Mouse (Mus musculus) CD8-positive naive resting alpha-beta T cell, adult 57 days (primary cell): ENCODE measurements around the gene AW551984. TPM values are rescaled to one million over a fixed set of nuclear protein-coding genes. Genes with fewer than 3 reads are reported as not detected.

Source experiments
- total RNA-seq: library from RNA; stranded (reverse); gene quantifications from one replicate; pipeline ENCODE4 v1.2.4, GENCODE M21; 2023

The AW551984 gene
- total RNA-seq = not detected

DNA sequence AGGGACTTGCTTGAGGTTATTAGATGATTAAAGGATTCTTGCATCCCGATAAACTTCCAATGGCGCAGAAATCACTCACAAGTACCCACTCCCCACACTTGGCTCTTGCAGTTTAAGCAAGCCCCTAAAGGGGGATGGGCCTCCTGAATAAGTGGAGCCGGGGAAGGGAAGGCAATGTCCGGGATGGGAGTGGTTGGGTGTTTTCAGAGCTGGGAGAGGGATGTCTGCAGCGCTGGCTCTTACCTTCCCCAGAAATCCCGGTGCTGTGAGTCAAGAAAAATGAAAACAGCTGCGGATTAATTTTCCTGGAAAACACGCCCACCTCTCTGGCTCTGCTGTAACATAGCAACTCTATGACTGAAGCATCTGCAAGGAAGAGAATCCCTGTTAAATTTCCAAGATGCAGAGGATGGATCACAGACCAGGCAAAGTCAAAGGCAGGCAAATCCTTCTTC is at the start of gene AW551984:
AW551984 (minus strand) TSS at position 405 of the 455 bp plus-strand sequence.

DNA sequence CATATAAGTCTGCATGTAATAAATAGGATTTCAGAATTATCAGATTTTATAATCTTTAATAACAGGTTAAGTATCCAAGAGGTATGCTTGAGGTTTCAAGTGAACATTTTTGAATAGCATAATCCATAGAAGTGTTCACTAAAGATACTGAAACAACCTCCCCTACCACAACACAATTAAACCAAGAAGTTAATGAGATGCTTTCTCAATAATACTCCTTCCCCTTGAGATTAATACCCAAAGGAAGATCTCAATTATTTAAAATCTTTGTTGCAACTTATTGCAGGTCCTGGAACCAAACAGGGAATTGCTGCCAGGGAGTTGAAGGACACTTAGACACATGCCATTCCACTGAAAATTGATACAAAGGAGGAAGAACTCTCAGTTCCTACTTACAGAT is 40.6 kb upstream of the AW551984 start, which contains the start of gene Olfr961:
Olfr961 (plus strand) TSS at position 301 of the 400 bp plus-strand sequence.

DNA sequence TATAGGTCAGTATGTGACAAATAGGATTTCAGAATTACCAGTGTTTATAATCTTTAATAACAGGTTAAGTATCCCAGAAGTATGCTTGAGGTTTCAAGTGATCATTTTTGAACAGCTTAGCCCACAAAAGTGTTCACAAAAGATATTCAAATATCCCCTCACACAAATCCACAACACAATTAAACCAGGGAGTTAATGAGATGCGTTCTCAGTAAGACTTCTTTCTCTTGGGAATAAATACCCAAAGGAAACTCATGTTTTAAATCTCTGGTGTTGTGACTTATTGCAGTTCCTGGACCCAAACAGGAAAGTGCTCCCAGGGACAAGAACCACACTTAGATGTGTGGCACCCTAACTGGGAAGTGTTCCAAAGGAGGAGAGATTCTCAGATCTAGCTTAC is 16.9 kb upstream of the AW551984 start, which contains the start of gene Olfr960:
Olfr960 (plus strand) TSS at position 301 of the 400 bp plus-strand sequence.

DNA sequence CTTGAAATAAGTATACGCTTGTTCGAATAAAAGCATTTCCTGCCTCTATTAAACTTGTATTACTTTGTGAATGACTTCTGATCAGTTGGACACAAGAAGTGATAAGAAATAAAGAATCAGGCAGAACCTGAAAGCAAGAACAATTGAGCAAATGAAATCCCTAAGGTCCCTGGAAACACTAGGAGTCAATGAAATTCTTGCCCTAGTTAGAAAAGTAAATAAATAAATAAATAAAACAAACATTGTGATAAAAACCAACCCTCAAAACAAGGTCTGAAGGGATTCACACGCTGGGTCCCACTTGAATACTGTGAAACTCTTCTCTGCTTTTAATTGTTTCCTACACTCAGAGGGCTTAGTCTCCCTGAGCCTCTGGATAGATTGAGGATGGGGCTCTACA is 6.2 kb upstream of the AW551984 start, which contains the start of gene Olfr148:
Olfr148 (plus strand) TSS at position 301 of the 400 bp plus-strand sequence.

DNA sequence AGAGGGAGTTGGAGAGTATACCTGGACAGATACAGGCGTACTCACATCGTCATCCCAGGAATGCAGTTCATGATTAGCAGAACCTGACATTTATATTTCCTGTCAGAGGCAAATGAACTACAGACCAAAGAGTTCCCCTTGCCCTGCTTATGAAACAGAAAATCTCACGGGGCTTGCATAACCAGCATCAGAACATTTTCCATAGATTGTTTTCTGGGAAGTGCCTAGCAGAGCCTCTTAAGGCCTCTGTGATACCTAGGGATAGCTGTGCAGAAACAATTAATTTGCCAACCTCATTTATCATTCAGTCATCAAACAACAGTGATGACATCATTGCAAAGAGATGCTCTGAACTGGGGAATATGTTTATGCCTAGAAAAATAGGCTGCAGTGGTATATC is 28.7 kb downstream of the AW551984 start, which contains the start of gene Olfr959:
Olfr959 (minus strand) TSS at position 101 of the 400 bp plus-strand sequence.

DNA sequence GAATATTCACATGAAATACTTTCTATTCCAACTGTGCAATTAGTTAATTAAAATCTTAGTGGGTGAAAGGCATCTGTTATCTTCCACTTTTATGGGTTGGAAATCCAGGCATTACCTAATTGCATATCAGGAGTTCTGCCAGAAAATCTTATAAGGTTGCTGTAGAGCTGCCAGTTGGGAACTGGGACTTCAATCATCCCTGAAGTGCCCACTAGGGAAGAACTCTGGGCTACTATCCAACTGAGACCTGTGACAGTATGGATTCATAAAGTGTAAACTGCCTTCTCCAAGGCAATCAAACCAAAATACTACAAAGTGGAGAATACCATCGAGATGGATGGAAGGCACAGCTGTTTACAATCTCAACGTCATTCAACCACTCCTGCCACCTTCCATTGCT is 50.3 kb downstream of the AW551984 start, which contains the start of gene Olfr958:
Olfr958 (minus strand) TSS at position 109 of the 400 bp plus-strand sequence.

Other genes starting within 250 kb of the AW551984 start
- not detected for gene Olfr951, start 217.0 kb downstream of the AW551984 start, total RNA-seq
- gene Olfr952, start 177.3 kb downstream of the AW551984 start, total RNA-seq = not detected
- not detected for gene Olfr954, start 147.7 kb downstream of the AW551984 start, total RNA-seq
- not detected for gene Olfr955, start 132.5 kb downstream of the AW551984 start, total RNA-seq
- gene Olfr44, start 110.4 kb downstream of the AW551984 start, total RNA-seq = not detected
- gene Olfr957, start 88.6 kb downstream of the AW551984 start, total RNA-seq = not detected
- gene Olfr958, start 50.3 kb downstream of the AW551984 start, total RNA-seq = not detected
- gene Olfr959, start 28.8 kb downstream of the AW551984 start, total RNA-seq = not detected
- gene Olfr148, start 6.3 kb upstream of the AW551984 start, total RNA-seq = not detected
- not detected for gene Olfr960, start 17.0 kb upstream of the AW551984 start, total RNA-seq
- not detected for gene Olfr961, start 40.7 kb upstream of the AW551984 start, total RNA-seq
- not detected for gene Olfr963, start 62.8 kb upstream of the AW551984 start, total RNA-seq
- gene Olfr149, start 102.7 kb upstream of the AW551984 start, total RNA-seq = not detected
- not detected for gene Olfr965, start 107.0 kb upstream of the AW551984 start, total RNA-seq
- gene Olfr150, start 126.6 kb upstream of the AW551984 start, total RNA-seq = not detected
- gene Olfr967, start 141.8 kb upstream of the AW551984 start, total RNA-seq = not detected
- gene Olfr968, start 178.8 kb upstream of the AW551984 start, total RNA-seq = not detected
- not detected for gene Olfr969, start 186.5 kb upstream of the AW551984 start, total RNA-seq
- not detected for gene Olfr970, start 204.5 kb upstream of the AW551984 start, total RNA-seq
- gene Olfr971, start 232.5 kb upstream of the AW551984 start, total RNA-seq = not detected